Mouse (Mus musculus) C2C12 (cell line): ENCODE data around the gene Lats1. TPM values are rescaled to one million over a fixed set of nuclear protein-coding genes. Genes with fewer than 3 reads are reported as not detected.

ENCODE experiments used
- H3K27me3 ChIP-seq: one replicate; pipeline ENCODE4 v1.6.1; 2011; ENCODE audit not compliant: control insufficient read depth, insufficient read depth, insufficient read length
- H3K36me3 ChIP-seq: one replicate; pipeline ENCODE4 v1.6.1; 2011; ENCODE audit not compliant: control insufficient read depth, insufficient read depth
- H3K4me3 ChIP-seq: one replicate; pipeline ENCODE4 v1.5.1; 2011; ENCODE audit warnings: mild to moderate bottlenecking, control low read depth; ENCODE audit not compliant: poor library complexity, insufficient read depth, severe bottlenecking
- H3K79me2 ChIP-seq: one replicate; pipeline ENCODE4 v1.6.1; 2011; ENCODE audit not compliant: control insufficient read depth, insufficient read depth
- H3K79me3 ChIP-seq: one replicate; pipeline ENCODE4 v1.6.1; 2011; ENCODE audit warnings: low read depth, control low read depth
- H3ac ChIP-seq: one replicate; pipeline ENCODE3; 2011; ENCODE audit warnings: low read depth; ENCODE audit not compliant: control insufficient read depth, insufficient read length
- CEBPB ChIP-seq: IDR thresholded peaks from one replicate; pipeline ENCODE4 v1.6.1; 2011; ENCODE audit warnings: low read depth, mild to moderate bottlenecking, control low read depth, moderate library complexity
- CTCF ChIP-seq: IDR thresholded peaks from one replicate; pipeline ENCODE4 v1.5.1; 2011; ENCODE audit not compliant: control insufficient read depth, insufficient read depth, insufficient read length
- FOSL1 ChIP-seq: IDR thresholded peaks from one replicate; pipeline ENCODE4 v1.8.0; 2011; ENCODE audit warnings: mild to moderate bottlenecking, low read length; ENCODE audit not compliant: poor library complexity, insufficient read depth, severe bottlenecking
- MAX ChIP-seq: IDR thresholded peaks from one replicate; pipeline ENCODE4 v1.6.1; 2011; ENCODE audit warnings: mild to moderate bottlenecking, control low read depth
- MYOD1 ChIP-seq: IDR thresholded peaks from one replicate; pipeline ENCODE4 v1.6.1; 2011; ENCODE audit warnings: low read depth; ENCODE audit not compliant: control insufficient read depth, insufficient read length
- MYOG ChIP-seq: IDR thresholded peaks from one replicate; pipeline ENCODE4 v1.6.1; 2011; ENCODE audit not compliant: control insufficient read depth, insufficient read length; ENCODE audit errors: extremely low read depth
- USF1 ChIP-seq: IDR thresholded peaks from one replicate; pipeline ENCODE4 v1.6.1; 2011; ENCODE audit warnings: low read depth, mild to moderate bottlenecking, control low read depth, moderate library complexity
- long read RNA-seq, 2 experiments: library from polyadenylated mRNA; unstranded; transcript quantifications; one replicate each; pipeline ENCODE4 v2.0.0; 2019 to 2020
- polyA plus RNA-seq: library from polyadenylated mRNA; unstranded; fragments of >200 nt; fragmentation: generic; extraction: Trizol; gene quantifications from one replicate; pipeline ENCODE4 v1.2.1, GENCODE M21; 2012; ENCODE audit warnings: missing spikeins

The Lats1 gene
- 7.1 TPM for polyA plus RNA-seq
- long read RNA-seq, experiment 1, partial matches to known transcripts = 0 of 1 reads
- long read RNA-seq, experiment 1, other reads (novel, unspliced or antisense) = 1 of 1 reads
- long read RNA-seq, experiment 2, partial matches to known transcripts = 6 of 18 reads
- long read RNA-seq, experiment 2, other reads (novel, unspliced or antisense) = 12 of 18 reads

DNA sequence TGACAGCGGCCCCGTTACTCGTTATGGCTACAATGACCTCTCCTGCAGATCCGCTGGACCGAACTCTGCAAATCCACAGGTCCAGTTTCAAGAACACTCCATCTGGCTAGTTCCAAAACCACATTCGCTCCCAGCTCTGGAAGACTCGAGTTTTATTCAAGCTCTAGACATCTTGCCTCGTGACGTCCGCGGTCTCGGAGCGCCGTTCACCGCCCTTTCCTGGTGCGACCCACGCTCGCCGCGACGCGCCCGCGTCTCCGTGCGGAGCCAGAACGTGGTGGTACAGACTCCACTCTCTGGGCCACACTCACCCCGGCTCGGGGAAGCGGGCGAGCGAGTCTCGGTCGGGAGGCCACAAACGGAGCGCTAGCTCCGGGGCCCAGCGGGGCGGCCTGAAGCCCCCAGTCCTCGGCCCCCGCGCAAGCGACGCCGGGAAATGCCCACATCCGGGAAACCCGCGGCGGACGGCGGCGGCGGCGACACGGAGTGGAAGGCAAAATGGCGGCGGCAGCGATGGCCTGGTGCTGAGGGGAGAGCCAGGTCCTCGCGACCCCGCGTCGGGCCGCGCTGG, at the start of gene Lats1, which contains the start of gene Pcmt1:
TSS of gene Lats1 (plus strand) at position 484 of the 571 bp plus-strand sequence.
TSS of gene Pcmt1 (minus strand) at position 406 of the 571 bp plus-strand sequence.
- peak; percentile 53 for TF ChIP-seq MAX
- TF ChIP-seq MYOD1 = no peak
- Histone ChIP-seq H3ac (peak within 1 kb of the TSS; percentile 95), H3K4me3 (peak within 1 kb of the TSS; percentile 83)

GRCm38 (mm10) chr10:7640366-7640765, 40.6 kb upstream of the Lats1 start:
- no peak overlapping the region for H3ac ChIP-seq
- H3K79me2 ChIP-seq = no peaks in the 10 kb centered on the region
- H3K79me3 ChIP-seq = no peaks in the 10 kb centered on the region
- H3K4me3 ChIP-seq = no peak overlapping the region
- peaks cover 72% of the 10 kb centered on the region for H3K36me3 ChIP-seq
- no peak for TF ChIP-seq USF1
- no peak for TF ChIP-seq MYOD1
- no peak for TF ChIP-seq CEBPB
- TF ChIP-seq MAX = no peak
- no peak for TF ChIP-seq FOSL1
- TF ChIP-seq MYOG = no peak
- no peak for TF ChIP-seq CTCF
- no peaks in the 10 kb centered on the region for H3K27me3 ChIP-seq

More for the DNA sequence above, at the start of gene Lats1, which contains the start of gene Pcmt1:
- peaks cover 38% of the 10 kb centered on the region for H3K36me3 ChIP-seq
- peaks cover 99% of the 10 kb centered on the region for H3K79me2 ChIP-seq
- no peaks in the 10 kb centered on the region for H3K27me3 ChIP-seq
- H3K79me3 ChIP-seq = peaks cover 71% of the 10 kb centered on the region

DNA sequence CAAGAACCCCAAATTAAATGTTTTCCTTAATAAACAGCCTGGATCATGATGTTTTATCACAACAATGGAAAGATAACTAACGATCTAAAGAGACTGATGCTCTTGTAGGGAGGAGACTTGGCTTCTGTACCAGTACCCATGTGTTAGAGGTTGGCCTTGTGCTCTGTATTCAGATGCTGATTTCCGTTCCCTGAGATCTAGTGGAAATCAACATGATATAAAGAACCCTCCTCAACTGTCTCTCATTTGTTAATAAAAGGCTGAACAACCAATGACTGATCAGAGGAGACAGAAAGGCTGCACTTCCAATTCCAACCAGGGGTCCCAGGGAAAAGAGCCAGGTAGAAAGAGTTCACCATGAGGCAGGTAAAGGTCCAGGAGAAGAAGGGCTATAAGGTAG, 35.1 kb upstream of the Lats1 start:
- Histone ChIP-seq H3K36me3 (peaks cover 69% of the 10 kb centered on the region), H3K79me3 (peaks cover 15% of the 10 kb centered on the region), H3ac (no peak overlapping the region), H3K79me2 (peaks cover 18% of the 10 kb centered on the region), H3K27me3 (no peaks in the 10 kb centered on the region), H3K4me3 (no peak overlapping the region)
- TF ChIP-seq MAX (no peak), FOSL1 (no peak), MYOD1 (no peak), CEBPB (no peak), CTCF (no peak), MYOG (no peak)

DNA sequence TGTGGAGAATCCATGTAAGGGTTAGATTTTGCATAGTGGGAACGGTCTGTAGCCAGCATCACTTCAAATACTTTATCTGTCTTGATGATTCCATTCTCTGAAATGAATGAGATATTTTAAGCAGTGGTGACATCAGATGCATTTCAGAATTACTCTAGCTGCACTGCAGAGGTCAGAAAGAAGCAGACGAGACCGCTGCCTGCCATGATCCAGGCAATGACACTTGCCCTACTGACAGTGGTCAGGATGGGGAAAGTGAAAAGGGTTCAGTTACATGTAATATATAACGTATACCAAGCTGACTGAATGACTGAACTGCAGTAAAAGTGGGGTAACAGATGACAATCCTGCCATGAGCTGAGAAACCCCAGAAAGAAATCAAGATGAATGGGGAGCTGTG, 32.0 kb upstream of the Lats1 start:
- no peak overlapping the region for H3ac ChIP-seq
- no peak overlapping the region for H3K4me3 ChIP-seq
- H3K36me3 ChIP-seq = peaks cover 49% of the 10 kb centered on the region
- no peaks in the 10 kb centered on the region for H3K27me3 ChIP-seq
- TF ChIP-seq USF1 = no peak
- no peak for TF ChIP-seq FOSL1
- TF ChIP-seq CTCF = no peak
- no peak for TF ChIP-seq MYOD1
- no peak for TF ChIP-seq CEBPB
- TF ChIP-seq MAX = no peak
- TF ChIP-seq MYOG = no peak
- peaks cover 50% of the 10 kb centered on the region for H3K79me2 ChIP-seq
- H3K79me3 ChIP-seq = peaks cover 46% of the 10 kb centered on the region

DNA sequence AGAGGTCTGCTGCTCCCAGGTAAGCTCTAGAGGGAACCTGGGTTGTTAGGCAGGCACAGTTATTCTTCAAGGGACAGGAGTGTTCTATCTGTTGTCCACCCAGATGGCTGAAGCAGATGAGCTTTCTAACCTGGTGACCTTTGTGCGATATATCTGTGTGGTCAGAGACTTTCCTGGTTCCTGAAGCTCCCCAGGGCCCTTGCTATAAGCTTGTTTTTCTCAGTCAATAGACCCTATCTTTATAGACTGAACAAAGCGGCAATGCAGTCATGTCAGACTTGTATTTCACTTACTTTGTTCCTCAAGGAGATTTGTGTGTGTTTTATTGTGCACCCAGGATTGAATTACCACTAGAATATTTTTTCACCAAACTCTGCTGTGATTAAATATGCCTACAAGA, 30.0 kb upstream of the Lats1 start:
- Histone ChIP-seq H3K36me3 (peaks cover 37% of the 10 kb centered on the region), H3K27me3 (no peaks in the 10 kb centered on the region), H3K79me2 (peaks cover 70% of the 10 kb centered on the region), H3ac (no peak overlapping the region), H3K79me3 (peaks cover 66% of the 10 kb centered on the region), H3K4me3 (no peak overlapping the region)
- TF ChIP-seq CEBPB (no peak), USF1 (no peak), MAX (no peak), MYOG (no peak), MYOD1 (no peak), CTCF (no peak), FOSL1 (no peak)
